Mouse (Mus musculus) gastrocnemius, postnatal 10 days (tissue): Measurements from ENCODE around the gene Bglap3. TPM values are rescaled to one million over a fixed set of nuclear protein-coding genes. Genes with fewer than 3 reads are reported as not detected.

Experiments used
- DNase-seq: peaks from one replicate; pipeline ENCODE4 v3.0.0; 2021; ENCODE audit warnings: mixed read lengths
- total RNA-seq, 2 experiments: library from RNA; stranded (reverse); gene quantifications; 2 replicates each; pipeline ENCODE4 v1.2.3; 2021

The Bglap3 gene
- total RNA-seq, 2 experiments from 2014 or later = 29.3 TPM; not detected in 1

DNA sequence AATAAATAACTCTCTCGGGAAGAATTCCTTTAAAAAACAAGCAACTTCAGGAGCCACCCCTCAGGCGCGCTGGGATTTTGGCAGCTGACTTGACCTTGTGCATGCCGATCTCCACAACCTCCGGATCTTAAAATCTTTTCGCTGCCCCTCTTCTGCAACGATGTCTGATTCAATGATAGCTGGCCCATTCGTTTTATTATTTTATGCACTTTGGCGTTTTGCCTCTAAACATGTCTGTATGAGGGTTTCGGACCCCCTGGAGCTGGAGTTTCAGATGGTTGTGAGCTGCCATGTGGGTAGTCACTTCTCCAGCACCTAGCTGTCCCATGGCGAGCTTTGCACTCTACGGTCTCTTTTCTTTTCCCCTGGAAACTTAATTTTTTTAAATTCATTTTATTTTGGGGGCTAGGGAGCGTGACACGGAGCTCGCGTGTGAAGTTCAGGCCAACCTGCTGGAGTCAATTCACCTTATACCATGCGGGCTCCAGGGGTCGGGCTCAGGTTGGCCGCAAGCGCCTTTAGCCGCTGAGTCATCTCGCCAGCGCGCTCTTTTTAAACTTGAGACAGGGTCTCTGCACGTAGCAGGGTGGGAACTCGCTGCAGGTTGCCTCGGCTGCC is 37.0 kb downstream of the Bglap3 start:
- DNase-seq = no peak

DNA sequence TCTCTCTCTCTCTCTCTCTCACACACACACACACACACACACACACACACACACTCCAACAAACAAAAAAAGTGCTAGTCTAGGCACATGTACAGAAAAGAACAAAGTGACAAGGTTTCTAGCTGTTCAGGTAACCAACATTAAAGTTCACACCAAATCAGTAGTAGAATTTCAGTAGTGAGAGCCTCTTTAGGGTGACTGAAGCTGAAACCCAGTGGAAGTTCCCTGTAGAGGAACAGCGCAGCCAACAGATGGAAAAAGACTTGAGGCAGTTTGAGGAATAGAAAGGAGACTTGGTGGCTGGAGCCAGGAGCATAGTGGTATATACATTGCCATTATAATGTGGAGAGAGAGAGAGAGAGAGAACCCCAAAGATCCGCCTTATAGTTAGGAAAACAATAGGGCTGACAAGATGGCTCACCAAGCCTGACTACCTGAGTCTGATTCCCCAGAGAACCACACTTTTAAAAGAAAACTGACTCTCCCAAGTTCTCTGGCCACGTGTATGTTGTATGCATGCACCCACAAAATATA is 37.6 kb downstream of the Bglap3 start:
- no peak for DNase-seq

DNA sequence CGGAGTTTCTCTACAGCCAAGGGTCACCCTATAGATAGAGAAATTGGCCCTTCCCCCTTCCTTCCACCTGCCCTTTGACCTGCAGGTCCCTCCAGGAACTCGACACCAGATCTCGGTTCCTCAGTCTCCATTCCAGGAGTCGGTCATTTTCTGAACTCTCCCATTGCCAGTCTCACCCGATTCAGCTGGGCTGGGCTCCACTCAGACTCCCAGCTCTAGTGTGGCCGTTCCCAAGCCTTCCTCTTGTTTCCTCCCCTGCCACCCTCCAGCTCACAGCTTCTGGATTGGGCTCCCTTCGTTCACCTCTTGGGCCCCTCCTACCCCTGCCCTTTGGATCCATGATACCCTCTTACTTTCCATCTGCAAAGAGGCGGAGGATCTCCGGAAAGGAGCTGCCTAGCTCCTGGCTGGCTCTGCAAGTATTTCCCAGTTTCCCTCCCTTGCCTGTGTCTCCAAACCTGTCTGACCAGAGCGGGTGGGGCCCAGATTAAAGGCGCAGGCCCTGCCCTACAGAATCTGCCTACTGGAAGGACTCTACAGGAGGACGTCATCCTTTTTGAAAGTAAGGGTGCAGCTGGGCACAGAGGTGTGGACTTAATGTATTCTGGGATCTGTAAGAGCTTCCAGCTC is 38.4 kb downstream of the Bglap3 start:
- no peak for DNase-seq

- peak; percentile 47 for DNase-seq
Observed at GRCm38 (mm10) chr3:88331282-88331681, 41.3 kb downstream of the Bglap3 start.

- DNase-seq = no peak
Observed at GRCm38 (mm10) chr3:88328956-88329355, 43.6 kb downstream of the Bglap3 start.

- DNase-seq = peak; percentile 60
Observed at GRCm38 (mm10) chr3:88324951-88325405, 47.6 kb downstream of the Bglap3 start, which contains the start of gene Glmp. TSS of gene Glmp (plus strand) at chr3:88325023.

Other genes starting within 250 kb of the Bglap3 start
- gene Mef2d, start 230.4 kb downstream of the Bglap3 start, total RNA-seq = 100 to 1,000 TPM; 148 to 163 TPM
- not detected for gene Rhbg, start 118.0 kb downstream of the Bglap3 start, total RNA-seq
- gene Gm38392, start 85.5 kb downstream of the Bglap3 start, total RNA-seq = under 1 TPM; 0.47 to 0.72 TPM
- 1 to 10 TPM; 8.7 to 9.5 TPM for gene Tsacc, start 75.7 kb downstream of the Bglap3 start, total RNA-seq
- 100 to 1,000 TPM; 177 to 190 TPM for gene Cct3, start 75.6 kb downstream of the Bglap3 start, total RNA-seq
- 10 to 100 TPM; 48.2 to 52.1 TPM for gene Glmp, start 47.7 kb downstream of the Bglap3 start, total RNA-seq
- 1 to 10 TPM; 1.1 to 1.2 TPM for gene Tmem79, start 36.6 kb downstream of the Bglap3 start, total RNA-seq
- 10 to 100 TPM; 31.1 to 43.9 TPM for gene Smg5, start 36.5 kb downstream of the Bglap3 start, total RNA-seq
- 1 to 10 TPM; 1.2 to 1.6 TPM for gene Paqr6, start 8.2 kb downstream of the Bglap3 start, total RNA-seq
- gene Bglap2, start 6.0 kb upstream of the Bglap3 start, total RNA-seq = 10 to 100 TPM in 1 of 2 experiments, not detected in 1; 42.4 TPM
- gene Bglap, start 11.7 kb upstream of the Bglap3 start, total RNA-seq = 100 to 1,000 TPM in 1 of 2 experiments, not detected in 1; 175 TPM
- 10 to 100 TPM; 44.0 to 46.8 TPM for gene Pmf1, start 37.6 kb upstream of the Bglap3 start, total RNA-seq
- 10 to 100 TPM; 11.9 to 12.3 TPM for gene Slc25a44, start 52.4 kb upstream of the Bglap3 start, total RNA-seq
- 1 to 10 TPM; 2.3 to 3.7 TPM for gene Sema4a, start 88.4 kb upstream of the Bglap3 start, total RNA-seq
- gene Lmna, start 137.2 kb upstream of the Bglap3 start, total RNA-seq = 100 to 1,000 TPM; 189 to 213 TPM
- 1 to 10 TPM; 3.0 to 6.3 TPM for gene Mex3a, start 159.7 kb upstream of the Bglap3 start, total RNA-seq
- gene Rab25, start 175.6 kb upstream of the Bglap3 start, total RNA-seq = not detected
- gene Lamtor2, start 180.3 kb upstream of the Bglap3 start, total RNA-seq = 10 to 100 TPM; 75.4 to 81.8 TPM
- gene Ubqln4, start 181.0 kb upstream of the Bglap3 start, total RNA-seq = 10 to 100 TPM; 45.1 to 52.2 TPM
- 100 to 1,000 TPM; 108 to 125 TPM for gene Ssr2, start 203.1 kb upstream of the Bglap3 start, total RNA-seq
- gene Arhgef2, start 233.2 kb upstream of the Bglap3 start, total RNA-seq = 10 to 100 TPM; 58.2 to 97.6 TPM